Mouse (Mus musculus) brown adipose tissue, adult 24 weeks (tissue): Measurements from ENCODE around the gene Rbm33. TPM values are rescaled to one million over a fixed set of nuclear protein-coding genes. Genes with fewer than 3 reads are reported as not detected.

Experiments used
- H3K27ac ChIP-seq: fragments of 200-500 bp; replicated peaks from 2 replicates; pipeline ENCODE4 v1.5.1; 2012; ENCODE audit warnings: low read depth, mild to moderate bottlenecking, low read length
- H3K4me1 ChIP-seq: fragments of 200-500 bp; 2 replicates; pipeline ENCODE4 v1.6.1; 2012; ENCODE audit warnings: low read length, mixed read lengths; ENCODE audit not compliant: control insufficient read depth, insufficient read depth, insufficient read length
- H3K4me3 ChIP-seq: fragments of 200-500 bp; 2 replicates; pipeline ENCODE4 v1.5.1; 2012; ENCODE audit warnings: low read depth, mild to moderate bottlenecking, low read length, moderate library complexity; ENCODE audit not compliant: insufficient read depth
- polyA plus RNA-seq: library from polyadenylated mRNA; stranded (reverse); fragments of >200 nt; gene quantifications from 2 replicates; pipeline ENCODE4 v1.2.4, GENCODE M21; 2012; ENCODE audit not compliant: missing spikeins, insufficient read depth, insufficient read length

The Rbm33 gene
- polyA plus RNA-seq, 1 experiment: 12.0 TPM

GRCm38 (mm10) chr5:28414076-28414475 is 97.2 kb downstream of the Rbm33 start:
- H3K4me3 ChIP-seq: no peak overlapping the region
- H3K27ac ChIP-seq: no peak overlapping the region

DNA sequence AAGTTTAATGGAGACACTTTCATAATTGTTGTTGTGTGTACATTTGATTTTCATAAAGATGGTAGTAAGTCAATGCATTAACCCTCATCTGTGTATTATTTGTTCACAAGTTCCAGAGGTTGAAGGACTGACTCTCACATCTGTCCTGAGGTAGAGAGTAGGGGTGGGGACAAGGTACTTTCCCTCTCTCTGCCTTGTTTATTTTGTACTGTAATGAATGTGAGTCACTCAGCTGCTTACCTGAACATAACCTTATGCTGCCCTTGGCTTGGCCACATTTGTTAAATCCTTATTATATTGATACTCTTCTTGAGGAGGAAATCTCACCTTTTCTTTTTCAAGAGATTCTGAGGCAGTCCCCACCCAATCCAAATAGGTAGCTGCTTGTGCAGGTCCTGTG is 99.1 kb downstream of the Rbm33 start:
- H3K27ac ChIP-seq: no peak overlapping the region
- no peak overlapping the region for H3K4me3 ChIP-seq
- H3K4me1 ChIP-seq: peaks cover 7% of the 10 kb centered on the region; the same call in 1 of the 2 replicates

More at GRCm38 (mm10) chr5:28414076-28414475, 97.2 kb downstream of the Rbm33 start:
- H3K4me1 ChIP-seq: peaks cover 7% of the 10 kb centered on the region; the same call in 1 of the 2 replicates

DNA sequence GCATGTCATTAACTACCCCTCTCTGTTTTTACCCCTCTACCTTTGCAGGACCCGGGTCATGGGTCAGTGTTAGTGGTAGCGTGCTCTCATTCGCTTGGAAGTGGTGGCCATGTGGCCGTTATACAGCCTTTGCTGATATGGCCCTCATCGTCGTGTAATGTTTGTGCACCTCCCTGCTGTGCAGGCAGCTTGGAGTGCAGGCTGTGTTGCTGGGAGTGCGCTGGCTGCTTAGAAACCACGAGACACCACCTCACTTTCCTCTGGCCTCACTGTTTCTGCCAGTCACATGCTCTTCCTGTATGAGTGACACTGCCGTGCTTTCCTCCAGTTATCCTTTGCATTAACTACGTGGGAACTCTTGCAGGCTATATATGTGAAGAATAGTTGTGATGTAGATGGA is 101.8 kb downstream of the Rbm33 start:
- H3K4me1 ChIP-seq: no peaks in the 10 kb centered on the region
- H3K27ac ChIP-seq: no peak overlapping the region
- H3K4me3 ChIP-seq: no peak overlapping the region

DNA sequence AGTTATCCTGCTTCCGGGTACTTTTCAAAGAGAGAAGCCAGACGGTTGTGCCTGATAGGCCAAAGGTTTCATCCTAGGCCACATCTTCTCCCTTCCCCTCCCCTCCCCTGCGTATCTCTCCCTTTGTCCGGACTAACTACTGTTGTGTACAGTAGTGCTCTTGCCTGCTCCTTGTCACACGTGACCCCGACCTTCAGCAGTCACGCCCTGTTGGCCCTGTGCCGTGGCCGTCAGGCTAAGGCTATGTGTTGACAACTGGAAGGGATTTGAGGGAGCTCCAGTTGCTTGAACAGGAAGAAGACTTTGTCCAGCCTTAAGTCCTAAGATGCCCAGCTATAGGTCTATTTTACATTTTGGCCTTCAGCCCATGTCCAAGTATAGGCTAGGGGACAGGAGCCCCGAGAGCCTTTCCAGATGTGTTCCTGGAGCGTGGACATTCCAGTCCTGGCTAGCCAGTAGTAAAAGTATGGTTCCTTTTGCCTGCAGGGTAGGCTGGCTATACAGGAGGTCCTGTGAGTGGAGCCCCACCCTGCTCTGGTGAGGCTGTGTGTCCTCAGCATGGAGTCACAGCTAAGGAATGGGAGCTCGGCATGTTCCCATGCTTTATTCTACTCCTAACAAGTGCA is 102.8 kb downstream of the Rbm33 start:
- Histone ChIP-seq H3K27ac (no peak overlapping the region), H3K4me3 (no peak overlapping the region), H3K4me1 (no peaks in the 10 kb centered on the region)

GRCm38 (mm10) chr5:28423781-28424180 is 106.9 kb downstream of the Rbm33 start:
- H3K4me1 ChIP-seq: no peaks in the 10 kb centered on the region
- H3K4me3 ChIP-seq: no peak overlapping the region
- no peak overlapping the region for H3K27ac ChIP-seq

- Histone ChIP-seq H3K27ac (no peak overlapping the region), H3K4me1 (no peaks in the 10 kb centered on the region), H3K4me3 (no peak overlapping the region)
Measured at GRCm38 (mm10) chr5:28425926-28426325, 109.0 kb downstream of the Rbm33 start.

GRCm38 (mm10) chr5:28450126-28450890 is 133.4 kb downstream of the Rbm33 start:
- Histone ChIP-seq H3K4me3 (no peak overlapping the region), H3K27ac (no peak overlapping the region), H3K4me1 (no peaks in the 10 kb centered on the region)

GRCm38 (mm10) chr5:28451053-28451638 is 134.2 kb downstream of the Rbm33 start:
- Histone ChIP-seq H3K4me1 (no peaks in the 10 kb centered on the region), H3K27ac (no peak overlapping the region), H3K4me3 (no peak overlapping the region)

GRCm38 (mm10) chr5:28453086-28453485 is 136.2 kb downstream of the Rbm33 start:
- no peak overlapping the region for H3K27ac ChIP-seq
- no peaks in the 10 kb centered on the region for H3K4me1 ChIP-seq
- H3K4me3 ChIP-seq: no peak overlapping the region

- no peak overlapping the region for H3K27ac ChIP-seq
- no peak overlapping the region for H3K4me3 ChIP-seq
- H3K4me1 ChIP-seq: no peaks in the 10 kb centered on the region
Measured at GRCm38 (mm10) chr5:28453523-28453922, 136.6 kb downstream of the Rbm33 start.

GRCm38 (mm10) chr5:28454546-28454945 is 137.6 kb downstream of the Rbm33 start:
- no peak overlapping the region for H3K4me3 ChIP-seq
- no peak overlapping the region for H3K27ac ChIP-seq
- H3K4me1 ChIP-seq: no peaks in the 10 kb centered on the region

- Histone ChIP-seq H3K4me1 (no peaks in the 10 kb centered on the region), H3K4me3 (no peak overlapping the region), H3K27ac (no peak overlapping the region)
Measured at GRCm38 (mm10) chr5:28455721-28456120, 138.8 kb downstream of the Rbm33 start.

- Histone ChIP-seq H3K27ac (no peak overlapping the region), H3K4me3 (no peak overlapping the region), H3K4me1 (no peaks in the 10 kb centered on the region)
Measured at GRCm38 (mm10) chr5:28456366-28456765, 139.4 kb downstream of the Rbm33 start.

DNA sequence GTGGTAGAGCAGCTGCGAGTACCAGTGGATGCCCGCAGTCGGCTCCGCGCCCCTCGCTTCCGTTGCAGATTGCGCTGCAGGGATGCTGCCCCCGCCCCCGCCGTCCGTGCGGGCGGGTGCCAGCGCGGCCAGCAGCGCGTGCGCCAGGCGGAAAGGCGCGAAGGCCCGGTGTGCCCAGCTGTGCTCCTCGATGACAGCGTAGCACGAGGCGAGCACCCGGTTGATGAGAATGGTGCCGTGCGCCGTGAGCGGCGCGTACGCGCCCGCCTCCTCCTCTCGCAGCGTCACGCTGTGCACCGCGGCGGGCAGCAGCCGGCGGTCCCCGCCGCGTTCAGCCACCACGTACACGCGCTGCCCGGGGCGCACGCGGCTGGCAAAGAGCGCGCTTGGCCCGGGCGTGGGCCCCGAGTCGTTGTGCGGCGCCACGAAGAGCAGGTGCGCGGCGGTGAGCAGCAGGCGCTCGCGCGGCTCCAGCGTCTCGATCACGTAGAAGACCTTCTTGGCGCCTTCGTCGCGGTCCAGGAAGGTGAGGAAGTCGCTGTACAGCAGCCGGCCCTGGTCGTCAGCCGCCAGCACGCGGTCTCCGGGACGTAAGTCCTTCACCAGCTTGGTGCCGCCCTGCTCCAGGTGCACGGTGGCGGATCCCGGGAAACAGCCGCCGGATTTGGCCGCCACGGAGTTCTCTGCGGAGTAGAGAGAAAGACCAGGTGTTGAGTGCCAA is 141.2 kb downstream of the Rbm33 start:
- no peak overlapping the region for H3K27ac ChIP-seq
- no peak overlapping the region for H3K4me3 ChIP-seq
- no peaks in the 10 kb centered on the region for H3K4me1 ChIP-seq

DNA sequence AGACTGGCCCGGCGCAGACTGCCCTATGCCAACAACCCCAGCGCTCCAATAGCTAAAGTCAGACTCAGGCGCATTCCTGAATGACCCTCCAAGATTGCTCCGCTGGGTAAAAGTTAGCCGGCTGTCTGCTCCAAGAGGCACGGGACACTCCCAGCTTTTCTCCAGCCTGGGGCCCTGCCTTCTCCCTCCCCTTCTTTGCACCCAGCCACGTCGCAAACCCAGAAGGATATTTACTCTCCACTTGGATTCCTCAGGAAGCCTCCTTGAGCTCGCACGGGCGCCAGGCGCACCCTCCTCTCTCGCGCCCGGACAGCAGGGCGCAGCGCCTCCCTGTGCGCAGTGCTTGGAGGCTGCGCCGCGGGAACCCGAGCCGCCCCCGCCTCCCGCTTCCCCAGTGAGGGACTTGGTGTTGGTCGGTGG is 141.9 kb downstream of the Rbm33 start:
- Histone ChIP-seq H3K4me3 (no peak overlapping the region), H3K27ac (no peak overlapping the region), H3K4me1 (no peaks in the 10 kb centered on the region)
